Mouse (Mus musculus): ENCODE measurements around the gene Myo16. TPM values are rescaled to one million over a fixed set of nuclear protein-coding genes. Genes with fewer than 3 reads are reported as not detected.

The Myo16 gene
- total RNA-seq, 2 experiments from 2014 or later, result not detected

DNA sequence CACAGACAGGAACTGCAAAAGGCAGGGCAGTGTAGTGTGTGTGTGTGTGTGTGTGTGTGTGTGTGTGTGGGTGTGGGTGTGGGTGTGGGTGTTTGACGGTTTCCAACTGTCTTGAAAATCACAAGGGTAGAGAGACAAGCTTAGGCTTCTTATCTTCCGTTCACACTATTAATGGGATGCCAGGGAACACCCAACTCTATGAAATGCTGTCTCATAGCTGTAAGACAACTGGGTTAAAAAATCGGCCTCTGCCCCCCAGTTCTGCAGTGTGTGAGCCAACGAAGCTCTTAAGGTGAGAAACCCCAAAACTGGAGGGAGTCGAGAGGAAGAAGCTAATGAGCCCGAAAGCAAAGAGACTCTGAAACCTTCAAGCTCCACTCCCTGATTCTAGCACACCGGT lies 487.1 kb downstream of the Myo16 start:
- ATAC-seq (replicated peaks; ENCODE audit: low FRiP score, poor library complexity, severe bottlenecking), result peak; percentile 74

DNA sequence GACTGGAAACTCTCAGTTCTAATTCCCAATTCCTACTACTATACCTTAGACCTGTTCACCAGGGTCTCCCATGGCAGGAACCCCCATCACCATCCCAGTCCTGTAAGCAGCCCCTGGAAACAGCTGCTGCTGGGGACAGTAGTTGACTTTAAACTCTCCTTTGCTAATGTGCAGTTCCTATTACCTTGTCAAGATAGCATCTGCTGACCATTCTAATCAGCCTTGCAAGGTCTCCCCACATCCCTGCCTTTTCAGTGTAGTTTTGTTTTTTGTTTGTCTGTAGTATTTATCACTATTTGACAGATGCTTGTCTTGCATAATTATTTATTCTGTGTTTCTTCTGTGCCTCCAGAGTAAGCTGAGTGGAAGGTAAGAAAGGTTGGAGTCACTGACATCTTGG lies 487.6 kb downstream of the Myo16 start:
- ATAC-seq (replicated peaks; ENCODE audit: low FRiP score, poor library complexity, severe bottlenecking), result no peak

- no peak for ATAC-seq (replicated peaks; ENCODE audit: low FRiP score, poor library complexity, severe bottlenecking)
Observed at GRCm38 (mm10) chr8:10643244-10643643, 489.5 kb downstream of the Myo16 start.

GRCm38 (mm10) chr8:10644481-10644880 lies 490.8 kb downstream of the Myo16 start:
- ATAC-seq (replicated peaks; ENCODE audit: low FRiP score, poor library complexity, severe bottlenecking), result no peak

DNA sequence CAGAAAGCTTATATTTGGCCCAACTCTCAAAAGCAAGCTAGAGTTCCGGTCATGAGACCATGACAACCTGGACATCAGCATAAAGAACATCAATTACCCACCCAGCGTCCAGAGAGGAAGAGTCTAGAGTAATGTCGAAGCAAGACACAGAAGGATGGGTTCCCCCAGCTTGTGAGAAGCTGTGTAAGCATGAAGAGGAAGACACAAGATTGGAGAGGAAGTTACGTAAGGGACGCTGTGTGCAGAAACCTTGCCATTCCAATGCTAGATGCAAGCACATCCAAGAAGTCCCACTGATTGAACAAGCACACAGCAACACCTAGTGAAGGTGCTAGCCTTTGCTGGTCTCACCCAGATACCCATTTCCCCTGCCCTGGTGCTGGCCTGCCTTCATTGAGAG lies 492.0 kb downstream of the Myo16 start:
- no peak for ATAC-seq (replicated peaks; ENCODE audit: low FRiP score, poor library complexity, severe bottlenecking)

GRCm38 (mm10) chr8:10646485-10646884 lies 492.8 kb downstream of the Myo16 start:
- ATAC-seq (replicated peaks; ENCODE audit: low FRiP score, poor library complexity, severe bottlenecking), result no peak

GRCm38 (mm10) chr8:10651546-10652315 lies 498.0 kb downstream of the Myo16 start:
- no peak for ATAC-seq (replicated peaks; ENCODE audit: low FRiP score, poor library complexity, severe bottlenecking)

DNA sequence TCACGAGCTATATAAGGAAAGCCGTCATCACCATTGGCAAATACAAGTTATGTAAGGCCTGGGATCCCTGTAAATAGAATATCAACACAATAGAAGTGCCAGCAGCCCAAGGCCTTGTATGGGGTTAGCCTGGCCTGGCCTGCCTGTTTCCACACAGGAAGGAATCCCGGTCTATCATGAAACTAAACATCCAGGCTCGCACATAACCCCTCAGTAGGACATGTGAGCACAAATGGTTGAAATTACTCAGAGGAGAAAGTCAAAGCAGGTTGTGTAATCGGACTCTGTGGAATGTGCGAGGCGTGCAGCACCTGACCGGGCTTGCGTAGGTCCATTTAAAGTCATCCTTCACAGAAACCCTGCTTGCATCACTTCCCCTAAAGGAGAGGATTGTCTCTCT lies 499.6 kb downstream of the Myo16 start:
- ATAC-seq (replicated peaks; ENCODE audit: low FRiP score, poor library complexity, severe bottlenecking), result no peak

DNA sequence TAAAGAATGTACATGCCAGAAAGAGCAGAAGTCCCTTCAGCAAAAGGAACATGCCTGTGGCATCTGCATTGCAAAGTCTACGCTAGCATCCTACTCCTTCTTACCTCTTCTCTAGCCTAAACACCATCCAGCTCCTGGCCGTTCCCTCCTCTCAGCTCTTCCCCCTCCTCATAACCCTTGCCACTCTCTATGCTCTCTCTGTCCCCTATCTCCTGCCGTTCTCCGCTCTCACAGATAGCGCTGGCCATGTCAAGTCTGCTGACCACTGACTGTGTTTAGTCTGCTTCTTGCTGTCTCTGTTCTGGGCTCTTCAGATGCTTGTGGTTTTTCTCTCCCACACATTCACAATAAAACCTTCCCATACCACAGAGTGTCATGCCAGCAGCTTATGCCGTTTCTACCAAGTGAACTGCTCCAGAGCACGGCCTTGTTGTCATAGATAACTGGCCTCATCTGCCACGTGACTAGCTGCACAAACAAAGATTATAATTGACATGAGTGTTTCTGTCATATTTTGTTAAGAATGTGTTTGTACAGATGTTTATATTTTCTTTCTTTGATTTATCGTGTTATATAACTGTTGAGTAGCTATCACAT lies 501.3 kb downstream of the Myo16 start:
- ATAC-seq (replicated peaks; ENCODE audit: low FRiP score, poor library complexity, severe bottlenecking), result peak; percentile 65; the same call in 1 of the 2 replicates

DNA sequence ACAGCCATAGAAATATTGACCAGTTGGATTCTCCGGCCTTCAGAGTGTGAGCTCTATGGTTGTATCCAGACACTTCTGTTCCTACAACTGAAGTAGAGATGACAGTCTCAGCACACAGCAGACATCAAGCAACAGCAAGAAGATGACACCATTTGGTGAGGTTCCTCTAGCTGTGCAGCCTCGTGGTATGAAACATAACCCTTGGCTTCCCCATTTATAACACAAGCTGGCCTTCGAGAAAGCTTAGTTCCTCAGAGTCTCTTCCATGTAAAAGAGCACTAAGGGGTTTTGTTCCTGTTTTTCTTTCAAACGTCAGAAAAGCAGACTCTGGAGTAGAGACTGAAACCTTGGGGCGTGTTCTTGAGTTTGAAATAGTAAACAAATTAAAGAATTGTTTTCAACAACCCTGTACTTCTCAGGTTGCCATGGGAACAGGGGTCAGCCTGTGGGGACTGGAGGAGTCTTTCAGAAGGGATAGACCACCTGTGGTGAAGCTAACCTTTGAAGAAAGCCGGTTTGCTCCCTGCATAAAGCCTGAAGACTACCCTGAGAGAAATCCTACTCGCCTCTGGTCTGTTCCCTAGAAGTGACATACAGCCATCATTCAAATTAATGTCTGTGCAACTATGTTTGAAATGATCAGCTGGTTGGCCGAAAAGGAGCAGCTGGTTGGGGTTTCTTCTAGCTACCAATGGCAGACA lies 510.2 kb downstream of the Myo16 start:
- ATAC-seq (replicated peaks; ENCODE audit: low FRiP score, poor library complexity, severe bottlenecking), result no peak

- no peak for ATAC-seq (replicated peaks; ENCODE audit: low FRiP score, poor library complexity, severe bottlenecking)
Observed at GRCm38 (mm10) chr8:10664861-10665543, 511.3 kb downstream of the Myo16 start.

GRCm38 (mm10) chr8:10665821-10666283 lies 512.1 kb downstream of the Myo16 start:
- no peak for ATAC-seq (replicated peaks; ENCODE audit: low FRiP score, poor library complexity, severe bottlenecking)

- ATAC-seq (replicated peaks; ENCODE audit: low FRiP score, poor library complexity, severe bottlenecking), result no peak
Observed at GRCm38 (mm10) chr8:10671862-10672548, 518.3 kb downstream of the Myo16 start.

DNA sequence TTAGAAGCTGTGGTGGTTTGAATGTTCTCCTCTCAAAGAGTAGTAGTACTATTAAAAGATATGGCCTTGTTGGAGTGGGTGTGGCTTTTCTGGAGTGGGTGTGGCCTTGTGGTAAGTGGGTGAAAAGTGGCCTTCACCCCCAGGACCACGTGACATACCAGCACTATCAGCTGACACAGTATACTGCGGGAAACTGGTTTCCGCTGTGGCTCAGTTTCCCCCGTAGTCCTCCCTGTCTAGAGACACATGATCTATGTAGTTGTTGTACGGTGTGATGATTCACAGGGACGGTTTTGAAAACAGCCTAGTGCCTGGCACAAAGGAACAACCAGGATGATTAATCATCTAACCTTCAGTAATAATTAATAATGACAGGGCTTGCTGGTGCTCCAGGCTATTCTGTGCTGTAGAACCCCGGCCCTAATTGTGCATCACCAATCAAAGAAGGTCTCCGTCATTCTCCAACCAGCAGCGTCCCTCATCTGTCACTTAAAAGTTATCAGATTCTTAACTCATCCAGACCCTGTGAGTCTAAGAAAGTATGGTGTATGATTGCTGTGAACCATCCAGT lies 524.2 kb downstream of the Myo16 start:
- no peak for ATAC-seq (replicated peaks; ENCODE audit: low FRiP score, poor library complexity, severe bottlenecking)

- ATAC-seq (replicated peaks; ENCODE audit: low FRiP score, poor library complexity, severe bottlenecking), result no peak
Observed at GRCm38 (mm10) chr8:10681926-10682325, 528.2 kb downstream of the Myo16 start.

DNA sequence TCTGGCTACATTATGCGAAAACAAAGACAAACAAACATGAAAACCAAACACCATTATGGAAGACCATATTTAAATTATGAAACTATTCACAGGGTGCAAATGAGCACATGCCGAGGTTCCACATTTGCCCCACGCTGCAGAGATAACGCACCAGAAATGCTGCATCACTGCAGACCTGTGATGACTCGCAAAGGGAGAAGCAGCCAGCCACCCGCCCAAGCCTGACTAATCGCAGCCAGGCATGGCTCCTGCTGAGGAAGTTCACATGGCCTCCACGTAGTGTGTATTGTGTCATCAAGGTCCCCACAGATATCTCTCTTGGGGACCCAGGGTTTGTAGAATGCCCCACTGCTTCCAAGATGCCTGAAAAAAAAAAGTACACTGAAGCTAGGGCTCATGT lies 529.4 kb downstream of the Myo16 start:
- no peak for ATAC-seq (replicated peaks; ENCODE audit: low FRiP score, poor library complexity, severe bottlenecking)

Measured in erythroblast, adult 5-6 weeks (primary cell).